Mouse (Mus musculus) hindbrain, embryonic 14.5 days (tissue): Measurements from ENCODE around the gene Maff. TPM values are rescaled to one million over a fixed set of nuclear protein-coding genes. Genes with fewer than 3 reads are reported as not detected.

ENCODE experiments used
- ATAC-seq: fragments of 200-750 bp; cut with Nextera tagmentation; 2 replicates; pipeline ENCODE4 v1.8.0; 2017; ENCODE audit warnings: moderate number of reproducible peaks, mild to moderate bottlenecking, moderate TSS enrichment, moderate library complexity; ENCODE audit not compliant: low FRiP score
- DNase-seq: peaks from one replicate; pipeline ENCODE4 v3.0.0-alpha.2; 2015; ENCODE audit warnings: low spot score
- H3K27ac ChIP-seq: fragments of 300-500 bp; sonication (generic); 2 replicates; pipeline ENCODE4 v1.5.1; 2014; ENCODE audit warnings: mild to moderate bottlenecking, moderate library complexity
- H3K27me3 ChIP-seq: fragments of 300-500 bp; sonication (generic); 2 replicates; pipeline ENCODE4 v1.6.1; 2014; ENCODE audit warnings: mild to moderate bottlenecking, low read length, mixed read lengths; ENCODE audit not compliant: control insufficient read depth, insufficient read depth
- H3K36me3 ChIP-seq: fragments of 300-500 bp; sonication (generic); replicated peaks from 2 replicates; pipeline ENCODE4 v1.6.1; 2014; ENCODE audit not compliant: control insufficient read depth, insufficient read depth
- H3K4me1 ChIP-seq: fragments of 300-500 bp; sonication (generic); replicated peaks from 2 replicates; pipeline ENCODE4 v1.6.1; 2014; ENCODE audit warnings: antibody characterized with exemption, low read length, mixed read lengths; ENCODE audit not compliant: control insufficient read depth, insufficient read depth
- H3K4me2 ChIP-seq: fragments of 300-500 bp; sonication (generic); replicated peaks from 2 replicates; pipeline ENCODE4 v1.6.1; 2014; ENCODE audit warnings: mild to moderate bottlenecking, moderate library complexity
- H3K4me3 ChIP-seq: fragments of 300-500 bp; sonication (generic); replicated peaks from 2 replicates; pipeline ENCODE4 v1.5.1; 2014; ENCODE audit warnings: mild to moderate bottlenecking, low read length
- H3K9ac ChIP-seq: fragments of 300-500 bp; sonication (generic); 2 replicates; pipeline ENCODE4 v1.6.1; 2014
- H3K9me3 ChIP-seq: fragments of 300-500 bp; sonication (generic); 2 replicates; pipeline ENCODE4 v1.6.1; 2016; ENCODE audit warnings: low read length; ENCODE audit not compliant: control insufficient read depth
- WGBS: fragments of 180-500 bp; shearing (Covaris S2); extraction: QIAGEN DNeasy Blood & Tissue Kit; methylation state at CpG from one replicate; pipeline ENCODE4 v1.1.7; 2014; 5-methylcytosine and 5-hydroxymethylcytosine counted together
- polyA plus RNA-seq: library from polyadenylated mRNA; unstranded; fragments of >200 nt; fragmentation: Nextera tagmentation; extraction: Ambion mirVana; gene quantifications from 2 replicates; pipeline ENCODE4 v1.2.1, GENCODE M21; 2014

Gene Maff
- polyA plus RNA-seq, 1 experiment from 2014 or later, result 1.1 TPM

DNA sequence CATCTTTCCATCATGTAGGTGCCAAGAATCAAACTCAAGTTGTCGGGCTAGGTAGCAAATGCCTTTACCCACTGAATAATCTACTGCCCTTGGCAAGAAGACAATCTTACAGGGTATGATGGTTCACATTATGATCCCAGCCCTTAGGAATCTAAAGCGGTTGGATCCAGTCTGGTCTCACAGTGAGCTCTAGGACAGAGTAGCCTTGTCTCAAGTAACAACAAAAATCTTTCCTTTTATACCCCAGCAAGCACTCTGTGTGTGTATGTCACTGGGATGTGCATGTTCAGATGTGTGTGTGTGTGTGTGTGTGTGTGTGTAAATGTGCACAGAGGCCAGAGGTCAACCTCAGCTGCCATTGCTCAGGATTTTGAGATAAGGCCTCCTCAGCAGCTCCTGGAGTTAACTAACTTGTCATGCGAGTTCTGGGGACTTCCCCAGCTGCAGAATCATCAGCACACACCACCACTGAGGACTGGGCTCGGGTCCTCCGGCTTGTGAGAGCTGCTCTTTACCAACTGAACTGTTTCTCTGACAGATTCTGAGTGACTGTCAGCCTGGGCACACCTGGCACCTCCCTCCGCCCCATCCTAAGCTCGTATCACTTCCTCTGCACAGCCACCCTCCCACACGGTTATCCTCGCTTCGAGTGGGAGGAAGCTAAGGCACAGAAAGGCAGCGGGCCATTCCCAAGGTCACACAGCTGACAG is 24.0 kb upstream of the Maff start:
- Histone ChIP-seq H3K9me3 (no peaks in the 10 kb centered on the region), H3K9ac (no peak overlapping the region), H3K4me3 (no peak overlapping the region), H3K4me2 (no peak overlapping the region), H3K36me3 (no peaks in the 10 kb centered on the region), H3K27me3 (no peaks in the 10 kb centered on the region), H3K27ac (no peak overlapping the region), H3K4me1 (peaks cover 28% of the 10 kb centered on the region)
- no peak for ATAC-seq
- WGBS, result 78% methylated on average over 11 of the region's 11 CpGs
- no peak for DNase-seq

DNA sequence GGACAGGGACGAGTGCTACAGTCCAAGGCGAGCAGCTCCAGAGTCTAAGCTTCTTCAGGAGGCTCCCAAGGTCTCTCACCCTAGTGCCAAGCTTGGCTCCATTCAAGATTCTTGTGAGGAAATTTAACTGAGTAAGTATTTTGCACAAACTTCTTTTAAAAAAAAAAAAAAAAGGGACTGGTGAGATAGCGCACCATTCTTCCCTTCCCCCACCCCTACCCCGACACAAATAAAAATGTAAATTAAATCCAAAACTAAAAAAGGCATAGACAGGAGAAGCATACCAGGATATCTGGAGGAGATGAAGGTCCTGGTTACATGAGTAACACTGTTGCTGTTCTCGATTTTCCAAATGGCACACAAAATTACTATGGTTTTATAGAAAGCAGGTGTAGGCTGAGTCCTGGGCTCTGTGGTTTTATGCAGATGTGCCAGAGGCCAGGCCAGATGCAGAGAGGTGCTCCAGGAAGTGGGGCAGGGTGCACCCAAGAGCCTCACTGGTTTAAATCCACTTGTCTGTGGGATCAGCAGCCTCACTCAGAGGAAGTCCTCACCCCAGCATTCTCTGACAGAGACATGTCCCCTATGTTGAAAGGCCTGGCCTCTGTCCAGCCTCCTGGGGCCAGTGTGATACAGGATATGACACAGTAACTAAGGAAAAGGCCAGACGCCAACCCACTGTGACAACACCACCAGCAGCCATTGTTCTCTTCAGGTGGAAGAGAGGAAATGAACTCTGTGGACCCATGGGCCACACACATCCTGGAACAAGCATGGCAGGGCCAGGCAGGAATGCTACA is 23.2 kb upstream of the Maff start:
- peaks cover 30% of the 10 kb centered on the region for H3K4me1 ChIP-seq
- no peaks in the 10 kb centered on the region for H3K9me3 ChIP-seq
- DNase-seq, result no peak
- H3K27ac ChIP-seq, result peak overlapping the region; percentile 54; the same call in 1 of the 2 replicates
- ATAC-seq, result no peak
- no peak overlapping the region for H3K4me2 ChIP-seq
- H3K27me3 ChIP-seq, result no peaks in the 10 kb centered on the region
- no peak overlapping the region for H3K9ac ChIP-seq
- WGBS, result 79% methylated on average over 6 of the region's 6 CpGs
- no peak overlapping the region for H3K4me3 ChIP-seq
- H3K36me3 ChIP-seq, result no peaks in the 10 kb centered on the region

DNA sequence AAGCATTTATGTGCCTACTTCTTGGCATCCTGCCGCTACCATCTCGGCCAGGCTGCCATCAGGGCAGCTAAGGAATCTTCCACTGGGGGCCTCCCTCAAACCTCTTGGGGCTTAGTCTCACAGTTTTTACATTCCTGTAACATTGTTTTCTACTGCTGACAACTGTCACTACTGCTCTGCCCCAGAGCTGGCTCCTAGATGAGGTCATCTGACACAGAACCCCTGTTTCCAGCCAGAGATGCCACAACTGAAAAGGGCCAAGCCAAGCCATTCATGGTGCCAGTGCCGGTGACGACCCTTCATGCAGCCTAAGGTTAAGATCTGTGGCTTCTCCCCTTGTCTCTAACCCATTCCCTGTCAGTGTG is 22.6 kb upstream of the Maff start:
- ATAC-seq, result no peak
- Histone ChIP-seq H3K9ac (no peak overlapping the region), H3K27me3 (no peaks in the 10 kb centered on the region), H3K4me3 (no peak overlapping the region), H3K27ac (peak overlapping the region; percentile 54; the same call in 1 of the 2 replicates), H3K36me3 (no peaks in the 10 kb centered on the region), H3K9me3 (no peaks in the 10 kb centered on the region), H3K4me2 (no peak overlapping the region), H3K4me1 (peaks cover 30% of the 10 kb centered on the region)
- 82% methylated on average over 4 of the region's 4 CpGs for WGBS
- DNase-seq, result no peak

DNA sequence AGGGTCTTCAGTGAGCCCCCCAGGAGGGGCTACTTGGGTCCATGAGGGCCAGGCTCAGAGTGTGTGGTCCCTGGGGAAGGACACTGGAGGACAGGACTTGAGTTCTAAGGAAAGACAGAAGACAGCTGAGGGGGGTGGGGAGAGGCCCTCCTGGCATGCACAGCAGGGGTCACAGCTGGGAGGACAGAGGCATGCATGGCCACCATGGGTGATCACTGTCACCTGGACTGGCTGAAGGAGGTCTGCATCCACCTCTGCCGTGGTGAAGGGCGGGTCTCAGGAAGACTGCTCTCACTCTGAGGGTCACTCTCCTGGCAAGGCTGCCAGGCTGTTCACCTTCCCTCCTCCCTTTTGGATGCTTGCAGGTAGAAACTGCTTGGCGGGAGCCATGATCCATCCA is 22.0 kb upstream of the Maff start:
- WGBS, result 93% methylated on average over 3 of the region's 3 CpGs
- Histone ChIP-seq H3K36me3 (no peaks in the 10 kb centered on the region), H3K9ac (no peak overlapping the region), H3K27me3 (no peaks in the 10 kb centered on the region), H3K4me1 (peaks cover 30% of the 10 kb centered on the region), H3K4me3 (no peak overlapping the region), H3K27ac (0 out of 2 replicates have a peak overlapping the region, but pooled peaks have one; percentile 54), H3K4me2 (no peak overlapping the region), H3K9me3 (no peaks in the 10 kb centered on the region)
- no peak for ATAC-seq
- no peak for DNase-seq

DNA sequence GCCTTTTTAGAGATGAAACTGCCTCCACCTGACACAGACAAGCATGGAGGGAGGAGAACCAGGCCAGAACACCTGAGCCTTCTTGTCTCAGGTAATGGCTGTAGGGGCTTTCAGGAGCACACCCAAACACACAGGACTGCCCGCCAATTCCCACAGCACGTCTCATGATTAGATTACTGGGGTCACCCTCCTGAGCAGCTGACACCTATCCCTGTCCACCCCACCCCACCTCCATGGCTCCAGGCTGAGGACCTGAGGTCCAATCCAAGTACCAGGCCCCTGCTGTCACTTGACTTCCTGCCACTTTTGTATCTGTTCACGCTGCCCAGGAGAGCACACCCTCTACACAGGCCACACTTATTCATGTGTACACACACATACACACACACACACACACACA is 20.7 kb upstream of the Maff start:
- Histone ChIP-seq H3K27ac (no peak overlapping the region), H3K9ac (no peak overlapping the region), H3K4me1 (peaks cover 30% of the 10 kb centered on the region), H3K36me3 (no peaks in the 10 kb centered on the region), H3K9me3 (no peaks in the 10 kb centered on the region), H3K27me3 (no peaks in the 10 kb centered on the region), H3K4me2 (no peak overlapping the region), H3K4me3 (no peak overlapping the region)
- no peak for DNase-seq
- WGBS, result 83% methylated on average over 3 of the region's 3 CpGs
- ATAC-seq, result no peak

DNA sequence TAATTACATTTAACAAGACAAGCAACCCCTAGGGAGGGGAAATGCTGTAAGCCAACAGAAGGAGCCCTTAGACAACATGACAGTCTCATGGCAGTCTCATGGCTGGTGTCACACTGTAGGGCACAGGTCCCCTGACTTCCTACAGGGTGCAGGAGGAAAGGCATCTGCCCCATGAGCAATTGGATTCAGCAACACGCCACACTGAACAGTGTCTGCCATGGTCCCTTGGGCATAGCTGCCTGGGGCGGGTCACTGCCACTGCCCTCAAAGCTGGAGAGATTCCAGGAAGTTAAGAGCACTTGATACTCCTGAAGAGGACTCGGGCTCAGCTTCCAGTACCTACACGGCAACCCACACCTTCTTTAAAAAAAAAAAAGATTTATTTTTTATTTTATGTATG is 20.2 kb upstream of the Maff start:
- Histone ChIP-seq H3K27me3 (no peaks in the 10 kb centered on the region), H3K4me1 (peaks cover 30% of the 10 kb centered on the region), H3K4me2 (peak overlapping the region; percentile 69), H3K4me3 (no peak overlapping the region), H3K9ac (0 out of 2 replicates have a peak overlapping the region, but pooled peaks have one; percentile 11), H3K27ac (peak overlapping the region; percentile 93), H3K9me3 (no peaks in the 10 kb centered on the region), H3K36me3 (no peaks in the 10 kb centered on the region)
- 60% methylated on average over 4 of the region's 4 CpGs for WGBS
- ATAC-seq (no peak), DNase-seq (no peak)

DNA sequence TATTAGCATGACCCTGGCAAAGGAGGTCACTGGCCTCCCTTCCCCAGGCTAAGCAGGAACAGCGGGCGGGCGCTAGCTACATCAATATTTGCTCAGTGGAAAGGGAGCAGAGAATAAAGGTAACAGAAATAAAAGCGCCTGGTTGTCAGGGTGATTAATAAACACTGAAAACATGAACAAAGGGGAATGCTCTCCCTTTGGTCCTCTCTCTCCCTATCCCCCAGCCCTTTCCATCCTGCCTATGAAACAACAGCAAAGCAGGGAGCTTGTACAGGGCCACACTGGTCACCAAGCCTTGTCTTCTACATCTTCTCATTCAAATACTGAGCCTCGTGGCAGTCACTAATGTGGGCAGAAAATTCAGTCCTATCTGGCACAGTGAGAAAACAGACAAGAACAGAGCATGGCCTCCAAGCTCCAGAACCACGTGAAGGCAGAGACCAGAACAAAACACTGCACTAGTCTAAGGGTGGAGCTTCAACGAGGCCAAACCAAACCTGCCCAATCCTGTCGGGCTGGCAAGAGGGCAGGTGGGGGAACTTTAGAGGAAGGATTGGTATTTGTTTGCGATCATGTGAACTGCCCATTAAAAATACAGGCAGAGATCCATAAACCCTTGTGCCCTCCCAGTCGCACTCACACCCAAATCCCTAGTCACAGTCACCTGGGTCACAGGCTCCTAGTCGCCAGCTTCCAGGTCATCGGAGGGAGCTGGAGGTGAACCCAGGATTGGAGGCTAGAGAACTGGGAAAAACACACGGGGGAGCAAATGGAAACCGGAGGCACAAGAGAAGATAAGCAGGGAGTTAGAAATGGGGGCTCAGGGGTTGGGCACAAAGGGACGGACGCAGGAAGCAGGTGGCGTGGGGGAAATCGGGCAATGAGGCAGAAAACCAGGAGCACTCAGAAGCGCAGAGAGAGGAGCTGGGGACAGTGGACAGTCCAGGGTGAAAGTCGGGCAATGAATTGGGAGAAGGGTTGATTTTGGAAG is 19.2 kb upstream of the Maff start:
- H3K27me3 ChIP-seq, result no peaks in the 10 kb centered on the region
- peak overlapping the region; percentile 93 for H3K27ac ChIP-seq
- DNase-seq, result peak; percentile 65
- H3K4me2 ChIP-seq, result peak overlapping the region; percentile 69
- H3K9ac ChIP-seq, result peak overlapping the region; percentile 69
- no peaks in the 10 kb centered on the region for H3K9me3 ChIP-seq
- 0 out of 2 replicates have a peak, but pooled peaks have one; percentile 31 for ATAC-seq
- 4% methylated on average over 20 of the region's 20 CpGs for WGBS
- peaks cover 30% of the 10 kb centered on the region for H3K4me1 ChIP-seq
- peak overlapping the region; percentile 51 for H3K4me3 ChIP-seq
- H3K36me3 ChIP-seq, result no peaks in the 10 kb centered on the region

DNA sequence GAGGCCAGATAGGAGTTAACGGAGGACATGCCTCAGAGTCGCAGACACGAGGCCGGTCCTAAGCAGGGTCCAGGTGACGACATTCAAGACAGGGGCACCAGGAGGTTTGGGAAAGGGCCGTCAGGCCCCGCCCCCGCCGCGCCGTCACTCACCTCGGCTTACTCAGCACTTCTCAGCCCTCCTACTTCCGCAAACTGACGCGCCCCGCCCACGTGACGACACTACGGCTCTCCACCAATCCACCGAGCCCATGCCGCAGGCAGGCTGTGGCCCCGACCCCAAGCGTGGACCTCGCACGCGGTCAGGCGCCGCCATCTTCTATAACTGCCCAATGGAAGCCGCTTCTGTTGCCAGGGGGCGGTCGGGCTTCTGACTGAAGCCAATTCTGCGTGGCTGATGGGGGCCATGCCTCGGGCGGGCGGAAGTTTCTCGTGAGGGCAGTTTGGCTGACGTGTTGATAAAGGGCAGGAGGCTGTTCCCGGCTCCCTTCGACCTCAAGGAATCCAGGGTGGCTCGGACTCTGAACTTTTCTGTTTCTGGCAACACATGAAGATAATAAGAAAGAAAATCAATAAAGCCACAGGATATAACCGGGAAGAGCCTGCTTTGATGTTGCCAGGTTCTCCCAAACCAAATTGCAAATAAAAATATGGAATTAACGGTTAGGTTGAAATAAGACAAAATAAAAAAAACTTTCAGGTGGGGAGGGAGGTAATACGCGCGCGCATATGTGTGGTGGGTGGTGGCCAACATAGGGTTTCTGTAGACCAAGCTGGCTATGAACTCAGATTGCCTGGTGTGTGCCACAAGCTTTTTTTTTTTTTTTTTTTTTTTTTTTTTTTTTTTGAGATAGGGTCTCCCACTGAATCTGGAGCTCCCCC is 18.1 kb upstream of the Maff start, which contains the start of gene Pla2g6:
Gene Pla2g6 (minus strand): TSS at position 333 of the 881 bp plus-strand sequence.
- peak within 1 kb of the TSS; percentile 69 for H3K9ac ChIP-seq
- WGBS, result 4% methylated on average over 46 of the region's 46 CpGs
- ATAC-seq (peak; percentile 97), DNase-seq (peak; percentile 97)
- H3K27me3 ChIP-seq, result no peaks in the 10 kb centered on the region
- H3K36me3 ChIP-seq, result no peaks in the 10 kb centered on the region
- H3K27ac ChIP-seq, result peak within 1 kb of the TSS; percentile 93
- peak within 1 kb of the TSS; percentile 69 for H3K4me2 ChIP-seq
- H3K9me3 ChIP-seq, result no peaks in the 10 kb centered on the region
- peak within 1 kb of the TSS; percentile 51 for H3K4me3 ChIP-seq
- H3K4me1 ChIP-seq, result peaks cover 29% of the 10 kb centered on the region
